Comparison of ENCODE assay signal across 16 mouse cellular contexts in genomic region chr7:111389690-111390089, GRCm38 (mm10).
DNase-seq lines count a peak whose midpoint lies in the region; TF ChIP-seq lines count a peak whose summit lies in the region.
"Had no signal": no experiment of that assay in that cellular context is flagged by ENCODE, and none has a peak within 500 bp of the region (broad histone marks: within the 10 kb centered on the region; RNA-seq: fewer than 3 reads in every experiment).

No protein-coding gene starts in this region.

- no peaks in the 10 kb centered on the region for H3K36me3 ChIP-seq in myocyte (ENCODE audit: control insufficient read depth, insufficient read depth)
- H3K36me3 ChIP-seq: G1E had no signal

- H3K27me3 ChIP-seq in myocyte (ENCODE audit: control insufficient read depth, insufficient read depth, insufficient read length) = no peaks in the 10 kb centered on the region
- H3K27me3 ChIP-seq: CH12.LX, Patski had no signal

- no peak overlapping the region for H3ac ChIP-seq in myocyte (ENCODE audit: control insufficient read depth, insufficient read length)

- no peaks in the 10 kb centered on the region for H3K79me2 ChIP-seq in myocyte (ENCODE audit: control insufficient read depth, insufficient read depth)

- DNase-seq in embryo, embryonic 10.5 days (ENCODE audit: low spot score) = no peak
- DNase-seq: adrenal gland, adult 2 months; adrenal gland, adult 8-10 months; adrenal gland, postnatal 10 days; adrenal gland, postnatal 14 days; adrenal gland, postnatal 25 days; adrenal gland, postnatal 36 days; B cell, adult 2 months; cerebellum, adult 11 months; cerebellum, adult 11-12 months; cerebellum, adult 18-20 months; cerebellum, adult 2 months had no signal

- H3K4me3 ChIP-seq in myocyte = no peak overlapping the region

- H3K4me2 ChIP-seq in myocyte (ENCODE audit: low read depth) = no peak overlapping the region

- TF ChIP-seq POLR2A in myocyte (IDR thresholded peaks at IDR 0.05; ENCODE audit: insufficient read length, low read depth) = no peak

TF ChIP-seq in myocyte, 11 proteins besides CTCF, POLR2A, EP300 and RAD21:
- TF ChIP-seq MAX (IDR thresholded peaks at IDR 0.05; ENCODE audit: low read depth) = no peak
- no peak for TF ChIP-seq TCF3 (IDR thresholded peaks at IDR 0.05; ENCODE audit: insufficient read length, low read depth)
- TF ChIP-seq MYOG (IDR thresholded peaks at IDR 0.05; ENCODE audit: control insufficient read depth in 1 of 3, insufficient read depth in 1 of 3, insufficient read length in 2 of 3, low read depth in 2 of 3) = peak in 2 of 3 experiments; percentile 14 to 70
- TF ChIP-seq MYOD1 (IDR thresholded peaks at IDR 0.05; ENCODE audit: control insufficient read depth in 1 of 3, insufficient read length in 2 of 3, low read depth in 2 of 3) = peak in 1 of 3 experiments; percentile 38
- no peak for TF ChIP-seq E2F4 (IDR thresholded peaks at IDR 0.05; ENCODE audit: insufficient read depth)
- no peak for TF ChIP-seq REST (IDR thresholded peaks at IDR 0.05; ENCODE audit: insufficient read depth, insufficient read length)
- no peak for TF ChIP-seq CEBPB (IDR thresholded peaks at IDR 0.05; ENCODE audit: insufficient read depth, poor library complexity, severe bottlenecking)
- TF ChIP-seq TCF12 (IDR thresholded peaks at IDR 0.05; ENCODE audit: insufficient read depth, poor library complexity, severe bottlenecking) = peak; percentile 67
- no peak for TF ChIP-seq USF1 (IDR thresholded peaks at IDR 0.05; ENCODE audit: low read depth)
